Mouse (Mus musculus) MEL (cell line): Measurements from ENCODE around the gene Mid1.
"Not testable (repeated sequence)": the region's sequence is repeated elsewhere in the genome, so short reads cannot be mapped to it uniquely, and the experiment has no call there.

ENCODE experiments used
- CTCF ChIP-seq, 3 experiments: IDR thresholded peaks in 2 of 3; conservative IDR thresholded peaks in 1 of 3; 2 replicates each; pipeline ENCODE4 v1.5.1; 2011 to 2012; ENCODE audit warnings: low read length in 3 of 3, low read depth in 2 of 3, mild to moderate bottlenecking in 2 of 3, improper control_type of control experiment in 1 of 3, inconsistent platforms in 1 of 3, mixed read lengths in 1 of 3, moderate library complexity in 1 of 3; ENCODE audit not compliant: control insufficient read depth in 1 of 3, insufficient read depth in 1 of 3, poor library complexity in 1 of 3, severe bottlenecking in 1 of 3
- MYB ChIP-seq: IDR thresholded peaks from 2 replicates; pipeline ENCODE4 v1.6.1; 2011; ENCODE audit warnings: mild to moderate bottlenecking, low read depth, low read length, improper control_type of control experiment
- TCF12 ChIP-seq: IDR thresholded peaks from 2 replicates; pipeline ENCODE4 v1.6.1; 2014; ENCODE audit warnings: low read depth, mild to moderate bottlenecking, inconsistent platforms, low read length, improper control_type of control experiment, moderate library complexity

GRCm38 (mm10) chrX:169986519-169987367 lies 301.7 kb downstream of the Mid1 start:
- not testable (repeated sequence) for TF ChIP-seq TCF12, MYB
- peak in 2 of 3 experiments; percentile 49 to 50; a peak in 4 of 6 replicates for TF ChIP-seq CTCF (IDR thresholded peaks at IDR 0.05 in 2 of 3, conservative IDR thresholded peaks at IDR 0.05 in 1 of 3; ENCODE audit: control insufficient read depth in 1 of 3, insufficient read depth in 1 of 3, low read depth in 2 of 3, low read length in 3 of 3, poor library complexity in 1 of 3, severe bottlenecking in 1 of 3)
